Mouse (Mus musculus): ENCODE results near the gene Wipf2. TPM values are rescaled to one million over a fixed set of nuclear protein-coding genes. Genes with fewer than 3 reads are reported as not detected.

The Wipf2 gene
- 1 to 10 TPM; 3.2 to 4.3 TPM for polyA plus RNA-seq (2017; shearing (Covaris generic))

DNA sequence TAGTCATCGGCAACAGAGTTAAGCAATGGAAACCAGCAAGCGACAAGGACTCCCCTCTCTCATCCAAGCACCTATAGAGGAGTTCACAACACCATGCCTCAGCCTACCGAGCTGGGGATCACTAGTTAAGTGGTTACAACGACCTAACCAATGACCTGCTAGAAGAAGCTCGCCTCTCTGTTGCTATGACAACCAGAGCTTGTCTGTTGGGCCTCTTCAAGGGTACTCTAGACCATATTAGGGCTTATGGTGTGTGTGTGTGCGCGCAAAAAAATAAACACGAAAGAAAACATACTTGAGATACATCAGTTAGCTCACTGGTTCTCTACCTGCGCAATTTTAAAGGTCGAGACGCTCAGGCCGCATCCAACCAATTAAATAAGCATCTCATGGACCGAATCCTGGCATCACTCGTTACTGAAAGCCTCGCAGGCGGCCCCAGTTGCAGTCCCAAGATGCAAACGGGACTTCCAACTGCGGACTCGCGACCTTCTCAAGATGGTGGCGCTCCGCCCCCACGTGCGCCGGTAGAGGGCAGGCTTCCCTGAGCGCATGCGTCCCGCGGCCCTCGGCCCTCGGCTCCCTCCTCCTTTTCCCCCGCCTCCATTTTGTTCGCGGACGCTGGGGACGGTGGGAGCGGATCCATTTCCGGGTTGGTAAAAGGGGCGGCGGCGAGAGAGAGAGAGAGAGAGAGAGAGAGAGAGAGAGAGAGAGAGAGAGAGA is at the start of gene Wipf2:
Gene Wipf2, plus strand, starts transcription at position 611 of the 723 bp plus-strand sequence.

DNA sequence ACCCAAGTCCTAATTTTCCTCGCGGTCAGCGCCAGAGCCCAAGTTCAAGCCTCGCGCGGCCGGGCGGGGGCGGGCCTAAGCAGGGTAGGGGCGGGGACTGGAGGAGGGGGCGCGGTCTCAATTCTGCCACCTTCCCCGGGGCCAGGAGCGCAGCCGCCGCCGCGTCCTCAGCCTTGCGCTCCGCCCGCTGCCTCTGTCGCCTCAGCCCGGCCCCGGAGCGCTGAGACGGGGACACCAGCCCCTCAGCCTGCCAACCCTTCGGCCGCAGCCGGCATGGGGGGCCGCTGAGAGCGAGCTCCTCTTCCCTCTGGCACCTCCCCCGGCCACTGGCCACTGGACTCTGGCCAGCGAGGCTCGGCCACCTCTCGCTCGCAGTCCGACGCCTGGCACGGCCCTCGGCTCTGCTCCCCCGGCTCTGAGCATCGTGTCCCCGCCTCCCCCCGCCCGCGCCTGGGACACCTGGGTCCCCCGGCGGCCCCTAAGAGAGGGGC is 26.7 kb upstream of the Wipf2 start, which contains the start of gene Rapgefl1:
Gene Rapgefl1, plus strand, starts transcription at position 135 of the 491 bp plus-strand sequence.

DNA sequence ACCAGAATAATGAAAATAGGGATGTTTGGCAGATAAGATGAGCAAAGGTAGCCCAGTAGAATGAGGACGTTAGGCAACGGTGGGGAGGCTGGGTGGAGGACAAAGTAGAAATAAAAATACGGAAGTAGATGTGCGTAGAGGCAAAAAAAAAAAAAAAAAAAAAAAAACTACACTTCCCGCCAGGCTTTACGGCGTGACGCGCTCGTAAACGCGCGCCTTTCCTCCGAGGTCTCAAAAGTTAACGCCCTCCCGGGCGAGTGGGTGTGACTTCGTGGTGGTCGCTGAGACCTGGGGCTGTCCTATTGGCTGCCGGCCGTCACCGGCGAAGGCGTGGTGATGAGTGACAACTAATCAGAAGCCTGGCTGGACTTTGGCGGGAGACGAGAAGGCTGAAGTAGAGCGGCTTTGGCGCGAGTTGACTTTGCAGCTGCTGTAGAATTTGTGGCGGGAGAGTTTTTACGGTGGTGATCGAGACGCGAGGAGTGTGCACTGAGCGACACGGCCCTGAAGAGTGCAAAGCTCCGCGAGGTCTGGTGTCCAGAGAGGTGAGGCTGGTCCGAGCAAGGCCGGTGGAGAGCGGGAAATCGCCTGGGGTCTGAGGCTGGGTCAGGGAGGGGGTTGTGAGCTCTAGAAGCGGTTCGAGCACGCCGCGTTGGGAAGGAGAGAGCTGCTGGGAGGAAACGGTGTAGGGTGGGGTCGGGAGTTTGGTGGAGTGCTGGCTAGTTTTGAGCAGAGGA is 44.2 kb downstream of the Wipf2 start, which contains the start of gene Cdc6:
Gene Cdc6, plus strand, starts transcription at position 365 of the 737 bp plus-strand sequence.

DNA sequence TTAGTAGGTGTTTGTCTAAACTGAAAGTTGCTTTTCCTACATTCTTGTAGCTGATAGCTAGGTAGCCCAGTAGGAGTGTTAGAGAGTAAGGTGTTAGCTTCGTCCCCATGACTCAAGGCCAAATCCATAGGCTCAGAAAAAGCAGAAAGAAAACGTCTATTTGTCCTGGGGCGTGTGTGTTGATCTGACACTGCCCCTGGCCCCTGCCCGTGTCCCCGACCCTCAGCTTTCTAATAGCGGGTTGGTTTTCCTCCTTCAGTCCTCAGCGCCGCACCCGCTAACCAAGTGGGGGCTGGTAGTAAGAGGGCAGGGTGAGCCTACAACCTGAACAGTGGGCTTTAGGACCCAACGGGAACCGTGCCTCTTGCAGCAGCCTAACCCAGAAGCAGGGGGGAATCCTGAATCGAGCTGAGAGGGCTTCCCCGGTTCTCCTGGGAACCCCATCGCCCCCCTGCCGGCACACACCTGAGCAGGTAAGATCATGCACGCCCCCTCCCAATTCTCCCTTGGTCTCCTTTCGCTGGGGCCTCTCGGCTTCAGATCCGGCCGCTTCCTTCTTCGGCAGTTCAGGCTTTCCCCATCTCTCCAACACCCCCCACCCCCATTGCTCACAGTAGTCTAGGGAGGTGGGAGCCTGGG is 64.1 kb downstream of the Wipf2 start, which contains the start of gene Rara:
Gene Rara, plus strand, starts transcription at position 381 of the 639 bp plus-strand sequence.

Other genes with a start within 250 kb of the Wipf2 start
- gene Gm12355, start 238.0 kb upstream of the Wipf2 start, polyA plus RNA-seq (2017; shearing (Covaris generic)), result 1 to 10 TPM; 4.5 to 5.4 TPM
- gene Gsdma3, start 237.3 kb upstream of the Wipf2 start, polyA plus RNA-seq (2017; shearing (Covaris generic)), result under 1 TPM in 1 of 2 experiments, not detected in 1; 0.23 TPM
- under 1 TPM in 1 of 2 experiments, not detected in 1; 0.45 TPM for gene Gsdma2, start 216.9 kb upstream of the Wipf2 start, polyA plus RNA-seq (2017; shearing (Covaris generic))
- under 1 TPM in 1 of 2 experiments, not detected in 1; 0.29 TPM for gene Gsdma, start 199.3 kb upstream of the Wipf2 start, polyA plus RNA-seq (2017; shearing (Covaris generic))
- 100 to 1,000 TPM; 120 to 151 TPM for gene Psmd3, start 181.1 kb upstream of the Wipf2 start, polyA plus RNA-seq (2017; shearing (Covaris generic))
- gene Csf3, start 162.4 kb upstream of the Wipf2 start, polyA plus RNA-seq (2017; shearing (Covaris generic)), result not detected
- 10 to 100 TPM; 35.5 to 58.3 TPM for gene Med24, start 134.2 kb upstream of the Wipf2 start, polyA plus RNA-seq (2017; shearing (Covaris generic))
- 1 to 10 TPM; 1.5 to 5.7 TPM for gene Thra, start 123.0 kb upstream of the Wipf2 start, polyA plus RNA-seq (2017; shearing (Covaris generic))
- gene Nr1d1, start 88.3 kb upstream of the Wipf2 start, polyA plus RNA-seq (2017; shearing (Covaris generic)), result 1 to 10 TPM in 1 of 2 experiments, under 1 TPM in 1; 0.90 to 4.9 TPM
- gene Msl1, start 68.1 kb upstream of the Wipf2 start, polyA plus RNA-seq (2017; shearing (Covaris generic)), result 10 to 100 TPM; 20.7 to 23.0 TPM
- 10 to 100 TPM; 57.3 to 71.1 TPM for gene Casc3, start 58.7 kb upstream of the Wipf2 start, polyA plus RNA-seq (2017; shearing (Covaris generic))
- under 1 TPM in 1 of 2 experiments, not detected in 1; 0.38 TPM for gene Rapgefl1, start 26.9 kb upstream of the Wipf2 start, polyA plus RNA-seq (2017; shearing (Covaris generic))
- 10 to 100 TPM; 12.5 to 14.6 TPM for gene Cdc6, start 44.2 kb downstream of the Wipf2 start, polyA plus RNA-seq (2017; shearing (Covaris generic))
- gene Rara, start 64.2 kb downstream of the Wipf2 start, polyA plus RNA-seq (2017; shearing (Covaris generic)), result 10 to 100 TPM; 42.7 to 74.8 TPM
- under 1 TPM; 0.36 to 0.64 TPM for gene Gjd3, start 119.4 kb downstream of the Wipf2 start, polyA plus RNA-seq (2017; shearing (Covaris generic))
- 10 to 100 TPM; 49.4 to 51.6 TPM for gene Top2a, start 160.6 kb downstream of the Wipf2 start, polyA plus RNA-seq (2017; shearing (Covaris generic))
- 100 to 1,000 TPM; 347 to 701 TPM for gene Igfbp4, start 177.6 kb downstream of the Wipf2 start, polyA plus RNA-seq (2017; shearing (Covaris generic))
- gene Tns4, start 225.7 kb downstream of the Wipf2 start, polyA plus RNA-seq (2017; shearing (Covaris generic)), result 1 to 10 TPM in 1 of 2 experiments, under 1 TPM in 1; 0.55 to 1.3 TPM

All from activated CD4-positive, CD25-positive, alpha-beta regulatory T cell (primary cell).